Mouse (Mus musculus) fat pad, adult 2 months (tissue): Measurements from ENCODE around the gene Adra1d.
A peak's percentile ranks its signal among the peaks of the same experiment; 100 is the strongest.

Source experiments
- DNase-seq: peaks from one replicate; pipeline ENCODE4 v3.0.0-alpha.2; 2011; ENCODE audit warnings: low read depth, low spot score; ENCODE audit errors: extremely low read depth

Adra1d gene

GRCm38 (mm10) chr2:131561891-131562585, at the start of gene Adra1d:
Gene Adra1d, minus strand, starts transcription at chr2:131562283.
- no peak for DNase-seq

GRCm38 (mm10) chr2:131601881-131602280, 39.8 kb upstream of the Adra1d start:
- DNase-seq = no peak

DNA sequence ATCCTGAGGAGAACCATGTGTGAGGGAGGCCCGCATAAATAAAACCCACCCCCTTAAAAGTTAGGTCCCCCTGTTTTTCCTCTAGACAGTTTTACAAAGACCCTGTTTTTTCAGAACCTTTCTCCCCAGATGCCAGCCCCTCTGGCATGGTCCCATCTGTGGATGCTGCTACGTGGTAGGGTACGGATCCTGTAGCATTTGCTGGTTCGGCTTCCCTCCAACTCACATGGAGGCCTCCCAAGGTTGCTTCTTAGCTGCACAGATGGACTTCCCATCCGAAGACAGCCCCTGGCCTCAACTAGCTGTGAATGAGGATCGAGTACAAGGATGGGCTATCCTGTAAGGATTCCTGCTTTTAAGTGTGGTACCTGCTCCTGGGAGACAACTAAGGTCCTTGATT, 32.8 kb upstream of the Adra1d start:
- no peak for DNase-seq

DNA sequence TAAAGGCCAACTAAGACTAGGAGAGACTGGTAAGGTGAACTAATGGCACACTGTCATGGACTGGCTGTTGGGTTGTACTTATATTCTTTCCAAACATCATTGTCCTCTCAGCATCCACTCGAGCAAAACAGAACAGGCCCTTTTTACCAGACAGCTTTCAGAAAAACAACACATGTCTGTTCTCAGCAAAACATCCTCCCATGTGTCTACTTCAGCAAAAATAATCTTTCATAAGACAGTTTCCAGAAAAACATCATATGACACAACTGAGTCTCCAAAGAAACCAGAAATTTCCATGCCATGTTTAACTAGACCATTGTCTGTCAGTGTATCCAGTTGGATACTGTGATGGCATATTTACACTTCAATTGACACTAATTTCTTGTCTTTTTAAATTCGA, 25.4 kb upstream of the Adra1d start:
- DNase-seq = no peak

DNA sequence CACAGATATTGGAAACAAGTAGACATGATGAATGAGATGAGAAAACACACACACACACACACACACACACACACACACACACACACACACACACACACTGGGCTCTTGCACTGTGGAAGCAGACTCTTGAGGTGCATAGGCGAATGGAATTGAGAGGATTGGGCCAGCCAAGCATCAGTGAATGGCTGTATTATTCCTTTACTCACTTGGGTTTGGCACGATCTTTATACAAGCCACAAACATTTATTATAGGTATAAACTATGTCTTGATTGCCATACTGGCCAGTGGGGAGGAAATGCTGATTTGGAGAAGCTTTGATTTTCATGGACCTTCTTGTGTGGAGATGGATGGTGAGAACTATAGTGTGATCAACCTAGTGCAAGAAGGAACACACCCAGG, 19.4 kb upstream of the Adra1d start:
- no peak for DNase-seq

GRCm38 (mm10) chr2:131562586-131563122, 571 bp upstream of the Adra1d start:
- DNase-seq = no peak

- no peak for DNase-seq
Observed at GRCm38 (mm10) chr2:131561344-131561870, 676 bp downstream of the Adra1d start.

- DNase-seq = no peak
Observed at GRCm38 (mm10) chr2:131560205-131560919, 1.7 kb downstream of the Adra1d start.

- DNase-seq = peak; percentile 4
Observed at GRCm38 (mm10) chr2:131557896-131558295, 4.2 kb downstream of the Adra1d start.

- DNase-seq = no peak
Observed at GRCm38 (mm10) chr2:131552736-131553400, 9.2 kb downstream of the Adra1d start.

GRCm38 (mm10) chr2:131551701-131552620, 10.1 kb downstream of the Adra1d start:
- no peak for DNase-seq

DNA sequence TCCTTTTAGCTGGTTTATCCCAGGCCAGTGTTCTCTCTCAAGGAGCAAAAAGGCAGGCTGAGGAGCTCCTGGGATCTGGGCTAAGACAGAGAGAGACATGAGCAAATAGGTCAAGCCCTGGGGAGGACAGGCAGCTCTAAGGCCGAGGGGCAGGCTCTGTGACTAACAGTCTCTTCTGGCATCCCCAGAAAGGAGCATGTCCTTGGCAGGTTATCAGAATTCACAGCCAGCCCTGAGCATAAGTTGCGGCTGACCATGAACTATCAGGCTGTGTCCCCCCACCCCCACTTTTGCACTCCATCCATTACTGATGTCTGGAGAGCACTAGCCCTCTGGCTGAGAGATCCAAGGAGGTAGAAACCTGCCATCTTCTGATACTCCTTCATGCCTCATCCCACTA, 11.2 kb downstream of the Adra1d start:
- DNase-seq = no peak

- DNase-seq = no peak
Observed at GRCm38 (mm10) chr2:131550474-131550873, 11.6 kb downstream of the Adra1d start.

- no peak for DNase-seq
Observed at GRCm38 (mm10) chr2:131549090-131549489, 13.0 kb downstream of the Adra1d start.

DNA sequence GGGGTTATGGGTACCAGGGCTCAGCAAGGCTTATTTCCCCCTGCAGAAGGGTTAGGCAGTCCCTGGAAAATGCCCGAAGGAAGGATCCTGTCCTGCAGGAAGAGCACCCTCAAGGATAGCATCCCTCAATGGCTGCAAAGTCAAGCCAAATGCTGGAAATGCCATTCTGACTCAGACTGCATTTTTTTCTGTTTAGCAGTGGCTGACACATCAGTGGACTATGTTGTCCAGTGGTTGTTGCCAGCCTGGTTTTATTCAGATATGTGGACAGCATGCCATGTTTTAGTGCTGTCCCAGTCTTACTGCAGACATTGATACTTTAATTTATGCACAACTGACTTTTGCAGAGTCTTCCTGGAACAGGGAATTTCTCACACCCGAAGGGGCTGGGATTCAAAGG, 13.8 kb downstream of the Adra1d start:
- DNase-seq = no peak

DNA sequence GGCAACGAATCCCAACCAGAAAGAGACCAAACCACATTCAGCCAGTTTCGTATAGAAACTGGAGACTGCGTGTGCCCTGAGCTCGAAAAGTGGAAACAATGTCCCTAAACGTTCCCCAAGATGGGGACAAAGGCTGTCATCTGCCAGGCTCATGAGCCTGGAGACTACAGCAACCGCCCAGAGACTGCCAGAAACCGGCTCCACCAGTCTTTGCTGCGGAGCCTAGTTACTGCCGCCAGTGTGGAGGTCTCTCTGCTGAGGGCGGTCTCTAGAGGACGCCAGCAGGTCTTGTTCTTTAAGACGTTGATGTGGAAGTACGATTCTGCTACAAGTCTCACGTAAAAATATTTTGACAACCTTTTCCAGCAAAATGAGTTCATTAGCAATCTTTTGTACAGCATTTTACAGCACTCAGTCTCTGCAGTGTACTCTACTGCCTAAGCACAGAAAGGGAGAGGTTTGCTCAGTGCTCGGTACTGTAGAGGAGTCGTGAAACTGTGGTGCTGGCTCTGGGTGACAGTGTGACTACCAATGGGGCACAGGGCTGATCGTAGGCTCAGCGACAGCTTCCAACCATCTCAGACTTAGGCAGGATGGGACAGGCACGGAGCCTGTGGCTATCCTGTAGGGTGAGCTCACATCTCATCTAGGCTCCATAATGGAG, 15.2 kb downstream of the Adra1d start:
- no peak for DNase-seq

GRCm38 (mm10) chr2:131546308-131546700, 15.8 kb downstream of the Adra1d start:
- DNase-seq = no peak

GRCm38 (mm10) chr2:131545386-131546307, 16.4 kb downstream of the Adra1d start:
- no peak for DNase-seq

GRCm38 (mm10) chr2:131542531-131542930, 19.6 kb downstream of the Adra1d start:
- no peak for DNase-seq
